Mouse (Mus musculus): ENCODE results near the gene Omd. TPM values are rescaled to one million over a fixed set of nuclear protein-coding genes. Genes with fewer than 3 reads are reported as not detected.

The Omd gene
- polyA plus RNA-seq, 1 experiment from 2014 or later, result 0.30 TPM

GRCm38 (mm10) chr13:49628167-49628566 lies 45.9 kb downstream of the Omd start:
- H3K4me3 ChIP-seq (replicated peaks; ENCODE audit: low read depth, low read length), result no peak overlapping the region
- no peaks in the 10 kb centered on the region for H3K9me3 ChIP-seq (ENCODE audit: control insufficient read depth, low read length)
- DNase-seq (no peak), ATAC-seq (ENCODE audit: low FRiP score, low TSS enrichment) (no peak)
- H3K27ac ChIP-seq (replicated peaks; ENCODE audit: low read depth, low read length), result no peak overlapping the region
- H3K4me1 ChIP-seq (ENCODE audit: control insufficient read depth, insufficient read depth, low read length), result no peaks in the 10 kb centered on the region
- H3K9ac ChIP-seq (replicated peaks; ENCODE audit: low read length), result no peak overlapping the region
- no peak overlapping the region for H3K4me2 ChIP-seq (ENCODE audit: low read length)
- H3K36me3 ChIP-seq (ENCODE audit: control insufficient read depth, insufficient read depth, low read length), result no peaks in the 10 kb centered on the region
- no peaks in the 10 kb centered on the region for H3K27me3 ChIP-seq (ENCODE audit: control insufficient read depth, insufficient read depth, low read length)

GRCm38 (mm10) chr13:49629076-49629475 lies 46.8 kb downstream of the Omd start:
- Histone ChIP-seq H3K36me3 (ENCODE audit: control insufficient read depth, insufficient read depth, low read length) (no peaks in the 10 kb centered on the region), H3K27me3 (ENCODE audit: control insufficient read depth, insufficient read depth, low read length) (no peaks in the 10 kb centered on the region), H3K9ac (replicated peaks; ENCODE audit: low read length) (no peak overlapping the region), H3K4me3 (replicated peaks; ENCODE audit: low read depth, low read length) (no peak overlapping the region), H3K4me2 (ENCODE audit: low read length) (no peak overlapping the region), H3K27ac (replicated peaks; ENCODE audit: low read depth, low read length) (no peak overlapping the region), H3K4me1 (ENCODE audit: control insufficient read depth, insufficient read depth, low read length) (no peaks in the 10 kb centered on the region), H3K9me3 (ENCODE audit: control insufficient read depth, low read length) (no peaks in the 10 kb centered on the region)
- WGBS, result 80% methylated on average over 2 of the region's 2 CpGs
- DNase-seq (no peak), ATAC-seq (ENCODE audit: low FRiP score, low TSS enrichment) (no peak)

GRCm38 (mm10) chr13:49639965-49640364 lies 57.7 kb downstream of the Omd start:
- 99% methylated on average over 2 of the region's 2 CpGs for WGBS
- no peak overlapping the region for H3K4me3 ChIP-seq (replicated peaks; ENCODE audit: low read depth, low read length)
- no peak overlapping the region for H3K4me2 ChIP-seq (ENCODE audit: low read length)
- ATAC-seq (ENCODE audit: low FRiP score, low TSS enrichment), result no peak
- H3K36me3 ChIP-seq (ENCODE audit: control insufficient read depth, insufficient read depth, low read length), result no peaks in the 10 kb centered on the region
- DNase-seq, result no peak
- no peaks in the 10 kb centered on the region for H3K27me3 ChIP-seq (ENCODE audit: control insufficient read depth, insufficient read depth, low read length)
- H3K27ac ChIP-seq (replicated peaks; ENCODE audit: low read depth, low read length), result no peak overlapping the region
- no peaks in the 10 kb centered on the region for H3K9me3 ChIP-seq (ENCODE audit: control insufficient read depth, low read length)
- H3K9ac ChIP-seq (replicated peaks; ENCODE audit: low read length), result no peak overlapping the region
- no peaks in the 10 kb centered on the region for H3K4me1 ChIP-seq (ENCODE audit: control insufficient read depth, insufficient read depth, low read length)

Other genes with a start within 250 kb of the Omd start
- gene Bicd2, start 240.9 kb upstream of the Omd start, polyA plus RNA-seq (2014; fragmentation: Nextera tagmentation; extraction: Ambion mirVana), result 25.3 and 30.1 TPM in 2 replicates
- gene Ippk, start 161.2 kb upstream of the Omd start, polyA plus RNA-seq (2014; fragmentation: Nextera tagmentation; extraction: Ambion mirVana), result 11.3 and 15.7 TPM in 2 replicates
- gene Tes3-ps, start 89.1 kb upstream of the Omd start, polyA plus RNA-seq (2014; fragmentation: Nextera tagmentation; extraction: Ambion mirVana), result 0.53 and 0.78 TPM in 2 replicates
- gene Ecm2, start 77.7 kb upstream of the Omd start, polyA plus RNA-seq (2014; fragmentation: Nextera tagmentation; extraction: Ambion mirVana), result 0.97 and 1.2 TPM in 2 replicates
- 0.27 and 0.88 TPM in 2 replicates for gene Aspn, start 38.0 kb upstream of the Omd start, polyA plus RNA-seq (2014; fragmentation: Nextera tagmentation; extraction: Ambion mirVana)
- gene Ogn, start 25.6 kb downstream of the Omd start, polyA plus RNA-seq (2014; fragmentation: Nextera tagmentation; extraction: Ambion mirVana), result 0.59 and 7.7 TPM in 2 replicates
- 7.4 and 9.6 TPM in 2 replicates for gene Cenpp, start 70.3 kb downstream of the Omd start, polyA plus RNA-seq (2014; fragmentation: Nextera tagmentation; extraction: Ambion mirVana)
- 18.0 and 22.4 TPM in 2 replicates for gene Nol8, start 70.6 kb downstream of the Omd start, polyA plus RNA-seq (2014; fragmentation: Nextera tagmentation; extraction: Ambion mirVana)
- 35.9 and 53.4 TPM in 2 replicates for gene Iars, start 99.6 kb downstream of the Omd start, polyA plus RNA-seq (2014; fragmentation: Nextera tagmentation; extraction: Ambion mirVana)
- not detected in 2 replicates for gene Gm30302, start 216.5 kb downstream of the Omd start, polyA plus RNA-seq (2014; fragmentation: Nextera tagmentation; extraction: Ambion mirVana)